Mouse (Mus musculus): ENCODE results near the gene Gdf3. TPM values are rescaled to one million over a fixed set of nuclear protein-coding genes. Genes with fewer than 3 reads are reported as not detected.

Gene Gdf3
- polyA plus RNA-seq, 1 experiment from 2014 or later, result not detected

DNA sequence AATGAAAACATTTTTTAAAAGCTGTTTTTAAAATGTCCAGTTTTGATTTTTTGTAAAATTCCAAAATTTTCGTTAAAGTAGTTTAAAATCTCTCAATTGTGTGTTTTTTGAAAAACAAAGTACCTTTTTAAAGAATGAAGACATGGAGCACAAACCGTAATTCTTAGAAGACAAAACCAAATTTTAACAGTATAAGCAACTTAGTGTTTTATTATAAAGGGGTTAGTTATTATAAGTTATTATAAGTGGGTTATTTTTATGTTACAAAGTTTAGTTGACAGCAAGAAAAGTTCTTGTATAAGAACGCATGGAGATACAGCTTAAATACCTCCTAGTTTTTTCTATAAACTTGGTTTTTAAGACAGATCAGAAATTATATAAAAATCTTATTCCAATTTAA is 8.3 kb downstream of the Gdf3 start:
- no peak for ATAC-seq
- 0 out of 2 replicates have a peak overlapping the region, but pooled peaks have one; percentile 80 for H3K27ac ChIP-seq (ENCODE audit: low read length)
- peak overlapping the region; percentile 57 for H3K4me3 ChIP-seq (ENCODE audit: low read depth, low read length)
- no peaks in the 10 kb centered on the region for H3K27me3 ChIP-seq (replicated peaks; ENCODE audit: insufficient read depth, low read length)
- TF ChIP-seq CTCF (IDR thresholded peaks at IDR 0.05) (no peak), EP300 (IDR thresholded peaks at IDR 0.05) (no peak)
- no peak for DNase-seq (ENCODE audit: low spot score)
- no peak overlapping the region for H3K9ac ChIP-seq (replicated peaks; ENCODE audit: low read depth)
- no peaks in the 10 kb centered on the region for H3K9me3 ChIP-seq (ENCODE audit: low read length)
- no peaks in the 10 kb centered on the region for H3K4me1 ChIP-seq (ENCODE audit: insufficient read depth, low read depth, low read length)
- 79% methylated on average over 3 of the region's 3 CpGs for WGBS
- H3K36me3 ChIP-seq (ENCODE audit: insufficient read depth, low read length), result no peaks in the 10 kb centered on the region
- H3K4me2 ChIP-seq (replicated peaks; ENCODE audit: low read depth, low read length), result peak overlapping the region; percentile 64

DNA sequence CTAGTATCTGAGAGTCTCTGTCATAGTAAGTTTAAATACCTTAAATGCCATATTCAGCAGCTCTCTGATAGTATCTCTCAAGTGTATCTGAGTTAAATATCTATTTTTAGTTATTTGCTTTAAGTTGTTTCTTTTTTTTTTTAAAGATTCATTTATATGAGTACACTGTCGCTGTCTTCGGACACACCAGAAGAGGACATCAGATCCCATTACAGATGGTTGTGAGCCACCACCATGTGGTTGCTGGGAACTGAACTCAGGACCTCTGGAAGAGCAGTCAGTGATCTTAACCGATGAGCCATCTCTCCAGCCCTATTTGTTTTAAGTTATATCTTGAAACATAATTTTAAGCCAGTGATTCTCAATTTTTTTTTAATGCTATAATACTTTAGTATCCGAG is 8.9 kb downstream of the Gdf3 start:
- 81% methylated on average over 4 of the region's 4 CpGs for WGBS
- DNase-seq (ENCODE audit: low spot score) (no peak), ATAC-seq (no peak)
- Histone ChIP-seq H3K4me3 (ENCODE audit: low read depth, low read length) (no peak overlapping the region), H3K27ac (ENCODE audit: low read length) (no peak overlapping the region), H3K4me1 (ENCODE audit: insufficient read depth, low read depth, low read length) (no peaks in the 10 kb centered on the region), H3K4me2 (replicated peaks; ENCODE audit: low read depth, low read length) (no peak overlapping the region), H3K9me3 (ENCODE audit: low read length) (no peaks in the 10 kb centered on the region), H3K36me3 (ENCODE audit: insufficient read depth, low read length) (no peaks in the 10 kb centered on the region), H3K27me3 (replicated peaks; ENCODE audit: insufficient read depth, low read length) (no peaks in the 10 kb centered on the region), H3K9ac (replicated peaks; ENCODE audit: low read depth) (no peak overlapping the region)
- TF ChIP-seq EP300 (IDR thresholded peaks at IDR 0.05) (no peak), CTCF (IDR thresholded peaks at IDR 0.05) (no peak)

DNA sequence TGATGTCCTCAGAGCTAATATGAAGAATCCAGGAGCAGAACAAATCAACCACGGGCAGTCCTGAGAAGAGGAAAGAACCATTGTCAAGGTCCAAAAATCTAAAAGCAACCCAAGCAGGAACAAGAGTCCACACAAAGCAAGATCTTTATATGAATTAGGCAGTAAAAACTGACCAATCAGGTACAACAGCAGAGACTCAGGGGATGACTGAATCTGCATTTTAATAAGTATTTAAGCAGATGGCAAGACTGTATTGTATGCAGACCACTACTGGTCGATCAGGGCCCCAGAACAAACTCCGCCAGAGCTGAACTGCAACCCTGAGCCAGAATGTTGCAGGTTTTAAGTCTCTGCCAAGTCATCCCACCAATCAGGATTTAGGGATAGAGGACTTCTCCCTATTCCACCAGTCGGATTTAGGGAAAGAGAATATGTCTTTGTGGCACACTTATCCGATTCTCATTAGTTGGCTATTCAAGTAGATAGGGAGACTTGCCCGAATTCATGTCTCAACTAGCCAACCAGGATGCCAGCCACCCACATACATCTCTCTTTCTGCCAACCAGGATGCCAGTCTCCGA is 9.7 kb downstream of the Gdf3 start:
- Histone ChIP-seq H3K4me3 (ENCODE audit: low read depth, low read length) (no peak overlapping the region), H3K27ac (ENCODE audit: low read length) (no peak overlapping the region), H3K9ac (replicated peaks; ENCODE audit: low read depth) (no peak overlapping the region), H3K9me3 (ENCODE audit: low read length) (no peaks in the 10 kb centered on the region), H3K4me2 (replicated peaks; ENCODE audit: low read depth, low read length) (no peak overlapping the region), H3K36me3 (ENCODE audit: insufficient read depth, low read length) (no peaks in the 10 kb centered on the region), H3K27me3 (replicated peaks; ENCODE audit: insufficient read depth, low read length) (no peaks in the 10 kb centered on the region), H3K4me1 (ENCODE audit: insufficient read depth, low read depth, low read length) (no peaks in the 10 kb centered on the region)
- 75% methylated on average over 7 of the region's 7 CpGs for WGBS
- TF ChIP-seq CTCF (IDR thresholded peaks at IDR 0.05) (no peak), EP300 (IDR thresholded peaks at IDR 0.05) (no peak)
- no peak for DNase-seq (ENCODE audit: low spot score)
- no peak for ATAC-seq

DNA sequence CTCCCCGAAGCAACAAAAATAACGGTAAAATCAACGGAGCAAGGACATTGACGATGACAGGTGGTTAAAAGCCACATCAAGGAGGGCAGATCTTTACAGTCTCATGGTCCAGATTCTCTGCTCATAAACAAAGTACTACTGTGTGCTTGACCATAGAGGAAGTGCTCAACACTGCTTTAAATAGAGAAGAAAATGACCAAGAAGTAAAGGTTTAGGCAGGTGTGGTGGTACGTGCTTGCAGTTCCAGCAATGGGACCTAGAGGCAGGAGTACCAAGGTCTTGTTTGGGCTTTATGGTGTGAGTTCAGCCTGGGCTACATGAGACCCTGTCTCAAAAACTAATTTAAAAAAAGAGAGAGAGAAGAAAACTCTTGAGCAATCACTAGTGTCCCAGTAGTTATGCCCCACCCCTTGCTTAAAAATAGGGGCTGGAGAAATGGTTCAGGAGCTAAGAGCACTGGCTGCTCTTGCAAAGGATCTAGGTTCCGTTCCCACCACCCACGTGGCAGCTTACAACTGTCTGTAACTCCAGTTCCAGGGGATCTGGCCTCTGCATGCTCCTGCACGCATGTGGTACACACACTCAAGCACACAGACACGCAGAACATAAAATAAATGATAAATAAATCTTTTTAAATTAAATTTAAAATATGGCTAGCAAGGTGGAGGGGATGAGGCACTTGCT is 10.7 kb downstream of the Gdf3 start:
- ATAC-seq (no peak), DNase-seq (ENCODE audit: low spot score) (no peak)
- Histone ChIP-seq H3K4me2 (replicated peaks; ENCODE audit: low read depth, low read length) (no peak overlapping the region), H3K9ac (replicated peaks; ENCODE audit: low read depth) (no peak overlapping the region), H3K4me3 (ENCODE audit: low read depth, low read length) (no peak overlapping the region), H3K27ac (ENCODE audit: low read length) (no peak overlapping the region), H3K9me3 (ENCODE audit: low read length) (no peaks in the 10 kb centered on the region), H3K27me3 (replicated peaks; ENCODE audit: insufficient read depth, low read length) (no peaks in the 10 kb centered on the region), H3K36me3 (ENCODE audit: insufficient read depth, low read length) (no peaks in the 10 kb centered on the region), H3K4me1 (ENCODE audit: insufficient read depth, low read depth, low read length) (no peaks in the 10 kb centered on the region)
- WGBS, result 80% methylated on average over 9 of the region's 9 CpGs
- TF ChIP-seq EP300 (IDR thresholded peaks at IDR 0.05), result no peak
- TF ChIP-seq CTCF (IDR thresholded peaks at IDR 0.05), result no peak

DNA sequence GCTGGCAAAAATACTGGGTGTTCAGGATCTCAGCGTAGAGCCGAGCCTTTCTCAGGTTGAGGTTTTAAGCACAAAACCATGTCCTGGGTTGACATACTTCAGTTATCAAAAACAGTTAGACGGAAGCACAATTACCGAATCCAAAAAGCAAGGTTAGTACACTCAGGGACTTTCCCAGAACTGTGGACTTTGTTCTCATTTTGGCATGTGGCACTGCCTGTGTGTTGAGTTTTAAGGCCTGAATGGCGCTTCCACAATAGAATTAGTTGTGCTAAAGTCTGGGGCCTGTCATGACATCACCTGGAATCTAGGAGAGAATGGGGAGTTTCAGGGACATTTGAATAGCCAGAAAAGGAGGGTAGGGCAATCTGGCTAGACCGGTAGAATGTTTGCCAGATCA is 11.5 kb downstream of the Gdf3 start:
- TF ChIP-seq CTCF (IDR thresholded peaks at IDR 0.05) (no peak), EP300 (IDR thresholded peaks at IDR 0.05) (no peak)
- Histone ChIP-seq H3K4me2 (replicated peaks; ENCODE audit: low read depth, low read length) (no peak overlapping the region), H3K9ac (replicated peaks; ENCODE audit: low read depth) (no peak overlapping the region), H3K36me3 (ENCODE audit: insufficient read depth, low read length) (no peaks in the 10 kb centered on the region), H3K9me3 (ENCODE audit: low read length) (no peaks in the 10 kb centered on the region), H3K4me3 (ENCODE audit: low read depth, low read length) (no peak overlapping the region), H3K27me3 (replicated peaks; ENCODE audit: insufficient read depth, low read length) (no peaks in the 10 kb centered on the region), H3K27ac (ENCODE audit: low read length) (no peak overlapping the region), H3K4me1 (ENCODE audit: insufficient read depth, low read depth, low read length) (no peaks in the 10 kb centered on the region)
- DNase-seq (ENCODE audit: low spot score) (no peak), ATAC-seq (no peak)
- 84% methylated on average over 6 of the region's 6 CpGs for WGBS

DNA sequence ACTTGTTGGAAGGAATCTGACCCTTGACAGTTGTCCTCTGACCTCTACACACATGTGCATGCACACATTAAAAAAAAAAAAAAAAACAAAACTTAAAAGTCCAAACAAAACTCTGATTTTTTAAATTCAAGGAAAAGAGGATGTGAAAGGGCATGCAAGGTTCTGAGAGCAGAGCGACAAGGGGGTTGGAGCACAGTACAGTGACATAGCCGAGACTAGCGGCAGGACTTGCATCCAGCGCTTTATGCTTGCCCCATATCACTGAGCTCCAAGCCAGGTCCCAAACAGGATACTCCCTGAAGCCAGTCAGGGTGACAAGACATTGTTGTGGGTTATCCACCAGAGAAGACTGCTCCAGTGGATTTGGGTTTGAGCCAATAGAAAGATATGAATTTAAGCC is 11.9 kb downstream of the Gdf3 start:
- Histone ChIP-seq H3K4me3 (ENCODE audit: low read depth, low read length) (no peak overlapping the region), H3K36me3 (ENCODE audit: insufficient read depth, low read length) (no peaks in the 10 kb centered on the region), H3K27ac (ENCODE audit: low read length) (no peak overlapping the region), H3K9ac (replicated peaks; ENCODE audit: low read depth) (no peak overlapping the region), H3K9me3 (ENCODE audit: low read length) (no peaks in the 10 kb centered on the region), H3K27me3 (replicated peaks; ENCODE audit: insufficient read depth, low read length) (no peaks in the 10 kb centered on the region), H3K4me1 (ENCODE audit: insufficient read depth, low read depth, low read length) (no peaks in the 10 kb centered on the region), H3K4me2 (replicated peaks; ENCODE audit: low read depth, low read length) (no peak overlapping the region)
- 86% methylated on average over 4 of the region's 4 CpGs for WGBS
- DNase-seq (ENCODE audit: low spot score) (no peak), ATAC-seq (no peak)
- TF ChIP-seq EP300 (IDR thresholded peaks at IDR 0.05) (no peak), CTCF (IDR thresholded peaks at IDR 0.05) (no peak)
